Mouse (Mus musculus) heart, postnatal 0 days (tissue): ENCODE measurements around the gene Hsd17b1.

Experiments
- CTCF ChIP-seq: IDR thresholded peaks from 2 replicates; pipeline ENCODE4 v1.5.1; 2016; ENCODE audit warnings: antibody characterized with exemption, control low read depth, low read depth
- EP300 ChIP-seq: IDR thresholded peaks from 2 replicates; pipeline ENCODE4 v1.6.1; 2016; ENCODE audit warnings: antibody characterized with exemption, low read depth

DNA sequence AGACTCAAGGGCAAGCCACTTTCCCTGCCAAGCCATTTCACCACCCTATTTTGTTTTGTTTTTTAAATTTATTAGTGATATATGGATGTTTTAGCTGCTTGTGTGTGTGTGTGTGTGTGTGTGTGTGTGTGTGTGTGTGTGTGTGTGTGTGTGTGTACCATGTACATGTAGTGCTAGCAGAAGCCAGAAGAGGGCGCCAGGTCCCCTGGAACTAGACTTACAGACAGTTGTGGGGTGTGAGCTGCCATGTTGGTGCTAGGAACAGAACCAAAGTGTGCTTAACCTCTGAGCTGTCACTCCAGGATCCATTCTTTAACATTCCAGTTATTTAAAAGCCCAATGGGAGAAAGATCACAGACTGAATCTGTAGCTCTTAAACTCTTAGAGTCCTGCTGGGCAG is 48.9 kb downstream of the Hsd17b1 start:
- no peak for TF ChIP-seq EP300
- no peak for TF ChIP-seq CTCF
